Mouse (Mus musculus) gastrocnemius, postnatal 36 days (tissue): Measurements from ENCODE around the gene Gm3618. TPM values are rescaled to one million over a fixed set of nuclear protein-coding genes. Genes with fewer than 3 reads are reported as not detected.
A peak's percentile ranks its signal among the peaks of the same experiment; 100 is the strongest.
"Not testable (repeated sequence)": the region's sequence is repeated elsewhere in the genome, so short reads cannot be mapped to it uniquely, and the experiment has no call there.

ENCODE experiments used
- DNase-seq, 2 experiments: peaks; one replicate each; pipeline ENCODE4 v3.0.0; 2022
- intact Hi-C: fragments of 180-260 bp; cut with DNase I; formaldehyde crosslinking; loops from one replicate; pipeline ENCODE4 v1.15.1; 2025
- long read RNA-seq, 2 experiments: library from polyadenylated mRNA; stranded (forward); transcript quantifications; one replicate each; pipeline ENCODE4 v2.0.0; 2021
- total RNA-seq, 2 experiments: library from RNA; stranded (reverse); gene quantifications; 2 replicates each; pipeline ENCODE4 v1.2.3; 2021

Gm3618 gene
- not detected for total RNA-seq
- long read RNA-seq, experiment 1 = 0 reads
- long read RNA-seq, experiment 2 = 0 reads

- intact Hi-C loops, DNase-seq: not testable (repeated sequence)
These were observed at the start of gene Gm3618 for GRCm38 (mm10) chr14:6343578-6343977. TSS of gene Gm3618 (minus strand) at chr14:6343678.

GRCm38 (mm10) chr14:6390219-6390618 lies 46.7 kb upstream of the Gm3618 start, which contains the start of gene Gm16440:
TSS of gene Gm16440 (minus strand) at chr14:6390319.
- intact Hi-C loops, DNase-seq: not testable (repeated sequence)

DNA sequence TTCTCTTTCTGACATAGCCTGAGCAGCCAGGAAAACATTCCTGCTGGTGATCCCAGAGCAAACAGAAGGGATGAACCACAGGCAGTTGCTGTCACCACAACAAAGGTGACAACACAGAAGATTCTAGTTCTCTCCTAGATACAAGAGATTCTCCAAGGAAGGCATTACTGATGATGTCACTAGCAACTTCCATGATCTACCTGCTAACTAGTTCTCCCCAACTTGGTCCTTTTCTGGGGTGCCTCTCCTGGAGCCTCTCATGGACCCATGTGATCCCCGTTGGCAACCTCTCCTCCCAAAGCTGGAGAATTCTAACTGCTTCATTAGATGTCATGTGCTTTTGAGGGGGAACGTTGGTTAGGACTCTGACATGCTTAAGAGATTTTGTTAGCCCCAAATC lies 38.7 kb downstream of the Gm3618 start, which contains the start of gene Gm21103:
Gene Gm21103 (minus strand): TSS at position 101 of the 400 bp plus-strand sequence.
- DNase-seq, intact Hi-C loops: not testable (repeated sequence)

DNA sequence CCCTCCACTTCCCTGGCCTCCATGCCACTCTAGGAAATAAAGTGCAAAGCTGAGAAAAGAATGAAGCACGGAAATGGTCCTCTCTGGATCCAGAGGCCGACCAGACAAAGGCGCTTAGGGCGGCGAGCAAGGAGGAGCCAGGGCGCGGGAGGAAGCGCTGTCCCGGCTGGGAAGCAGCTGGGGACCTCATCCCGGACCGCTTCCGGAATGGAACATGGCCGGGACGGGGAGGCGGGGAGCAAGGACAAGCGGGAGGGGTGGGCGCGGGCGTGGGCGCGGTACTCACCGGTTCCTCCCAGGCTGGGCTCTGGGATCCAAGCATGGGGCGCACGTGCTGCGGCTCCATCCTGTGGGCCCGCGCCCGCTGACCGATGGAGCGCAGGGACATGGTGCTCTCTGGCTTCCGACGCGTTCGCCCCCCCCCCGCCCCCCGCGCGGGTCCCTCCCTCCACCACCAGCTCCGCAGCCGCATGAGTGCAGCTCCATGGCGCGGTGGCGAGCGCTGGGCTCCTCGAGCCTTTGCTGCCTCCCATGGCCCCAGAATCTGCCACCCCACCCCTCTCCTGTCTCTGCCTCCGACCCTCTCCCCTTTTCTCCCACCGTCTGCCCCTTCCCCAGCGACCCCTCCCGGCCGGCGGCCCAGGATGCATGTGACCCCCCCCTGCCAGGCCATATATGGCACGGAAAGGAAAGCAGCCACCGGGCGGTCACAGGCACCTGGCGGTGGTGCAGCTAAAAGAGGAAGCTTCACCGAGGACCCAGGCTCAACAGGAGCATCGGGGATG lies 56.4 kb downstream of the Gm3618 start, which contains the start of gene Gm3411:
Gene Gm3411 (minus strand): TSS at position 320 of the 785 bp plus-strand sequence.
- intact Hi-C loops = not testable (repeated sequence)
- DNase-seq = peak; percentile 24 to 49

Other genes starting within 250 kb of the Gm3618 start
- gene Gm8206, start 249.7 kb downstream of the Gm3618 start, total RNA-seq = not detected
- under 1 TPM in 1 of 2 experiments, not detected in 1; 0.15 TPM for gene Gm3468, start 235.0 kb downstream of the Gm3618 start, total RNA-seq
- gene Gm3476, start 217.9 kb downstream of the Gm3618 start, total RNA-seq = not detected
- gene Gm21560, start 124.4 kb downstream of the Gm3618 start, total RNA-seq = not detected
- gene Gm3411, start 56.4 kb downstream of the Gm3618 start, total RNA-seq = not detected
- not detected for gene Gm21103, start 38.8 kb downstream of the Gm3618 start, total RNA-seq
- not detected for gene Gm16440, start 46.6 kb upstream of the Gm3618 start, total RNA-seq
- not detected for gene Gm3591, start 68.8 kb upstream of the Gm3618 start, total RNA-seq
- gene Gm3594, start 100.9 kb upstream of the Gm3618 start, total RNA-seq = not detected
- gene Gm8356, start 193.6 kb upstream of the Gm3618 start, total RNA-seq = not detected
- under 1 TPM in 1 of 2 experiments, not detected in 1; 0.31 TPM for gene Gm3629, start 246.9 kb upstream of the Gm3618 start, total RNA-seq